Mouse (Mus musculus) MEL (cell line): ENCODE measurements around the gene 9230102O04Rik.

Experiments used
- CTCF ChIP-seq, 3 experiments: IDR thresholded peaks in 2 of 3; conservative IDR thresholded peaks in 1 of 3; 2 replicates each; pipeline ENCODE4 v1.5.1; 2011 to 2012; ENCODE audit warnings: low read length in 3 of 3, low read depth in 2 of 3, mild to moderate bottlenecking in 2 of 3, improper control_type of control experiment in 1 of 3, inconsistent platforms in 1 of 3, mixed read lengths in 1 of 3, moderate library complexity in 1 of 3; ENCODE audit not compliant: control insufficient read depth in 1 of 3, insufficient read depth in 1 of 3, poor library complexity in 1 of 3, severe bottlenecking in 1 of 3
- EP300 ChIP-seq, 2 experiments: IDR thresholded peaks; 2 replicates each; pipeline ENCODE4 v1.6.1; 2011; ENCODE audit warnings: improper control_type of control experiment in 2 of 2, low read length in 2 of 2, low read depth in 1 of 2, mild to moderate bottlenecking in 1 of 2
- GATA1 ChIP-seq: IDR thresholded peaks from 2 replicates; pipeline ENCODE4 v1.6.1; 2011; ENCODE audit warnings: low read depth, low read length, improper control_type of control experiment
- MXI1 ChIP-seq: IDR thresholded peaks from 2 replicates; pipeline ENCODE4 v1.6.1; 2011; ENCODE audit warnings: mild to moderate bottlenecking, low read depth, low read length, improper control_type of control experiment
- POLR2A ChIP-seq, 2 experiments: IDR thresholded peaks; 2 replicates each; pipeline ENCODE4 v1.6.1; 2011 to 2012; ENCODE audit warnings: low read length in 2 of 2, mild to moderate bottlenecking in 2 of 2, control low read depth in 1 of 2, improper control_type of control experiment in 1 of 2, low read depth in 1 of 2, moderate library complexity in 1 of 2; ENCODE audit not compliant: control insufficient read depth in 1 of 2, insufficient read depth in 1 of 2, poor library complexity in 1 of 2
- SMC3 ChIP-seq: IDR thresholded peaks from 2 replicates; pipeline ENCODE4 v1.6.1; 2011; ENCODE audit warnings: low read depth, low read length, improper control_type of control experiment
- UBTF ChIP-seq: IDR thresholded peaks from 2 replicates; pipeline ENCODE4 v1.6.1; 2012; ENCODE audit warnings: low read depth, mild to moderate bottlenecking, inconsistent platforms, low read length, improper control_type of control experiment, moderate library complexity, borderline replicate concordance; ENCODE audit not compliant: insufficient read depth
- ZMIZ1 ChIP-seq: IDR thresholded peaks from 2 replicates; pipeline ENCODE4 v1.6.1; 2012; ENCODE audit warnings: low read depth, mild to moderate bottlenecking, inconsistent platforms, low read length, improper control_type of control experiment, moderate library complexity

- TF ChIP-seq CTCF (IDR thresholded peaks at IDR 0.05 in 2 of 3, conservative IDR thresholded peaks at IDR 0.05 in 1 of 3; ENCODE audit: control insufficient read depth in 1 of 3, insufficient read depth in 1 of 3, low read depth in 2 of 3, low read length in 3 of 3, poor library complexity in 1 of 3, severe bottlenecking in 1 of 3) (no peak), SMC3 (no peak), EP300 (IDR thresholded peaks at IDR 0.05; ENCODE audit: low read depth in 1 of 2, low read length in 2 of 2) (no peak), POLR2A (IDR thresholded peaks at IDR 0.05; ENCODE audit: control insufficient read depth in 1 of 2, insufficient read depth in 1 of 2, low read depth in 1 of 2, low read length in 2 of 2, poor library complexity in 1 of 2) (no peak), GATA1 (no peak), UBTF (no peak), MXI1 (no peak), ZMIZ1 (no peak)
Measured at GRCm38 (mm10) chr2:9917602-9918001, 28.3 kb upstream of the 9230102O04Rik start.
